Mouse (Mus musculus) stomach, embryonic 16.5 days (tissue): ENCODE data around the gene Rpgrip1l. TPM values are rescaled to one million over a fixed set of nuclear protein-coding genes. Genes with fewer than 3 reads are reported as not detected.

Experiments used
- ATAC-seq: fragments of 200-750 bp; cut with Nextera tagmentation; 2 replicates; pipeline ENCODE4 v1.8.0; 2017; ENCODE audit warnings: moderate number of reproducible peaks, moderate TSS enrichment; ENCODE audit not compliant: insufficient read depth, low FRiP score
- H3K27ac ChIP-seq: fragments of 300-500 bp; sonication (generic); 2 replicates; pipeline ENCODE4 v1.5.1; 2014; ENCODE audit warnings: low read length
- H3K27me3 ChIP-seq: fragments of 300-500 bp; sonication (generic); 2 replicates; pipeline ENCODE4 v1.6.1; 2014; ENCODE audit warnings: low read length, control low read depth, mixed read lengths; ENCODE audit not compliant: control insufficient read depth, insufficient read depth
- H3K36me3 ChIP-seq: fragments of 300-500 bp; sonication (generic); 2 replicates; pipeline ENCODE4 v1.6.1; 2014; ENCODE audit warnings: low read length; ENCODE audit not compliant: control insufficient read depth, insufficient read depth
- H3K4me1 ChIP-seq: fragments of 300-500 bp; sonication (generic); 2 replicates; pipeline ENCODE4 v1.6.1; 2014; ENCODE audit warnings: low read length, control low read depth, mixed read lengths; ENCODE audit not compliant: control insufficient read depth, insufficient read depth
- H3K4me2 ChIP-seq: fragments of 300-500 bp; sonication (generic); 2 replicates; pipeline ENCODE4 v1.6.1; 2014; ENCODE audit warnings: low read depth, low read length, mixed read lengths
- H3K4me3 ChIP-seq: fragments of 300-500 bp; sonication (generic); replicated peaks from 2 replicates; pipeline ENCODE4 v1.5.1; 2014; ENCODE audit warnings: mild to moderate bottlenecking, low read length
- H3K9ac ChIP-seq: fragments of 300-500 bp; sonication (generic); 2 replicates; pipeline ENCODE4 v1.6.1; 2014; ENCODE audit warnings: low read length
- H3K9me3 ChIP-seq: fragments of 300-500 bp; sonication (generic); replicated peaks from 2 replicates; pipeline ENCODE4 v1.6.1; 2016; ENCODE audit warnings: low read length, control low read depth; ENCODE audit not compliant: control insufficient read depth
- WGBS: fragments of 180-500 bp; shearing (Covaris S2); extraction: QIAGEN DNeasy Blood & Tissue Kit; methylation state at CpG from one replicate; pipeline ENCODE4 v1.1.7; 2014; 5-methylcytosine and 5-hydroxymethylcytosine counted together
- polyA plus RNA-seq: library from polyadenylated mRNA; unstranded; fragments of >200 nt; fragmentation: Nextera tagmentation; extraction: Ambion mirVana; gene quantifications from 2 replicates; pipeline ENCODE4 v1.2.1, GENCODE M21; 2015

Gene Rpgrip1l
- polyA plus RNA-seq, 1 experiment from 2014 or later, result 10.8 TPM

DNA sequence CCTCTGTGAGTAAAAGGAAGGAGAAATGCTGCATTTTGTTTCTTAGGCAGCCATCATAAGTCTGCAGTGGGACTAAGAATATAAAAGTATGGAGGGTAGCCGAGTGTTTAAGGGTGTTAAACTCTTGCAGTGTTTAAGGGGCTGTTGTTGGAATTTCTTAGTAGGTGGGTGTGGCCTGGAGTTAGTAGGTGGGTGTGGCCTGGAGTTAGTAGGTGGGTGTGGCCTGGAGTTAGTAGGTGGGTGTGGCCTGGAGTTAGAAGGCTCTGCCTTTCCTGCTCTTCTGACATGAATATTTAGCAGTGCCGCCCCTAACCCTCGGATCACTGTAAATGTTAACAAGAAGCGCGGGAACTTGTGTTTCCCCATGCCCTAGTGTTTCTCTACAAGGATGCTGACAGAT lies 40.0 kb upstream of the Rpgrip1l start:
- WGBS, result 73% methylated on average over 5 of the region's 5 CpGs
- ATAC-seq, result peak; percentile 10; the same call in 1 of the 2 replicates
- no peak overlapping the region for H3K27ac ChIP-seq
- no peaks in the 10 kb centered on the region for H3K36me3 ChIP-seq
- H3K4me2 ChIP-seq, result no peak overlapping the region
- no peak overlapping the region for H3K9ac ChIP-seq
- no peaks in the 10 kb centered on the region for H3K27me3 ChIP-seq
- no peak overlapping the region for H3K4me3 ChIP-seq
- no peaks in the 10 kb centered on the region for H3K9me3 ChIP-seq
- peaks cover 7% of the 10 kb centered on the region; the same call in 1 of the 2 replicates for H3K4me1 ChIP-seq

DNA sequence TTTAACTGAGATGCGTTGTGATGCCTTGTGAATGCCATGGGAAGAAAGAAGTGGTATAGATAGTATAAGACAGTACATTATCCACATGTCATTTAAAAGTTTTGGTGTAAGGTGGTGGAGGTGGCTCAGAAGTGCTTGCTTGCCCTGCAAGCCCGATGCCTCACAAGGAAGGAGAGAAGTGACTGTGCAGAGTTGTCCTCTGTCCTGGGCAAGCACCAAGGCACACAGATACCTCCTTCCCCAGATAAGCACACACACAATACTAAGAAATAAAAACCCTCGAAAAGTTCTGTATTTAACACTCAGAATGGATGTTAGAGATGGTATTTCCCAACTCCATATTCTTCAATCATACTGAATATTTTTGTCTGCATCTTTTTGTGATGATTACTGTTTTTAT lies 39.5 kb upstream of the Rpgrip1l start:
- WGBS, result 89% methylated on average over 3 of the region's 3 CpGs
- Histone ChIP-seq H3K4me3 (no peak overlapping the region), H3K4me2 (no peak overlapping the region), H3K9me3 (no peaks in the 10 kb centered on the region), H3K27ac (no peak overlapping the region), H3K36me3 (no peaks in the 10 kb centered on the region), H3K4me1 (peaks cover 10% of the 10 kb centered on the region; the same call in 1 of the 2 replicates), H3K9ac (no peak overlapping the region), H3K27me3 (no peaks in the 10 kb centered on the region)
- ATAC-seq, result no peak

DNA sequence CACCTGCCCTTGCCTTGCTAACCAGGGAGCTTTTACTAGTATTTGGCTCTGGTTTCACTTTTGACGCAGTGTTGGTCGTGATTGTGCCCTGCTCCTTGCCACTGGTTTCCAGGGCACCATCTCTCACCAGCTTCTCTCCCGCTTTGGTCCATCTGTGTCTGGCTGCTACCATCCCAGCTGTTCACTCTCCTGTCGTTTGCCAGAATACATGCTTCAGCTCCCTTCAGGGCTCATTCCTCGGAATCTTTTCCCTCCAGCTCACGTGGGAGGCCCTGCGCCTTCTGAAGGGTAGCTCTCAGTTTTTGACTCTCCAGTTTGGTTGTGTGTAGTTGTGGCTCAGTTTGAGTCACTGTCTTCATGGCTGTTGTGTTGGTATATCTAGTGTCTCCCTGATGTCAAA lies 37.6 kb upstream of the Rpgrip1l start:
- no peak for ATAC-seq
- Histone ChIP-seq H3K27ac (no peak overlapping the region), H3K9ac (no peak overlapping the region), H3K4me3 (no peak overlapping the region), H3K9me3 (no peaks in the 10 kb centered on the region), H3K36me3 (no peaks in the 10 kb centered on the region), H3K4me2 (no peak overlapping the region), H3K4me1 (peaks cover 11% of the 10 kb centered on the region; the same call in 1 of the 2 replicates), H3K27me3 (no peaks in the 10 kb centered on the region)
- WGBS, result 64% methylated on average over 7 of the region's 7 CpGs

DNA sequence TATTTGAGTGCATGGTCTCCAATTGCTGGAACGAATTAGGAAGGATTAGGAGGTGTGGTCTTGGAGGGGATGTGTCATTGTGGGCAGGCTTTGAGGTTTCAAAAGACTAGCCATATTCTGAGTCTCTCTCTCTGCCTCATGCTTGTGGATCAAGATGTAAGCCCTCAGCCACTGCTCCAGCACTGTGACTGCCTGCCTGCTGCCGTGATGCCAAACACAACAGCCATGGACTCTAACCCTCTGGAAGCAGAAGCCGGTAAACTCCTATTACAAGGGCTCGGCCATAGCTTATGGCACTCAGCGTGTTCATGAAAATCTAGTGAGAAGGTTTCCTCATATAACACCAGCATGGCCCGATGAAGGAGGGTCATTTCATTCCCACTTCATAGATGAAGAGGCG lies 36.8 kb upstream of the Rpgrip1l start:
- H3K27me3 ChIP-seq, result no peaks in the 10 kb centered on the region
- peaks cover 14% of the 10 kb centered on the region; the same call in 1 of the 2 replicates for H3K4me1 ChIP-seq
- ATAC-seq, result no peak
- H3K4me2 ChIP-seq, result no peak overlapping the region
- no peaks in the 10 kb centered on the region for H3K36me3 ChIP-seq
- no peak overlapping the region for H3K4me3 ChIP-seq
- no peaks in the 10 kb centered on the region for H3K9me3 ChIP-seq
- no peak overlapping the region for H3K9ac ChIP-seq
- 90% methylated on average over 7 of the region's 7 CpGs for WGBS
- no peak overlapping the region for H3K27ac ChIP-seq

DNA sequence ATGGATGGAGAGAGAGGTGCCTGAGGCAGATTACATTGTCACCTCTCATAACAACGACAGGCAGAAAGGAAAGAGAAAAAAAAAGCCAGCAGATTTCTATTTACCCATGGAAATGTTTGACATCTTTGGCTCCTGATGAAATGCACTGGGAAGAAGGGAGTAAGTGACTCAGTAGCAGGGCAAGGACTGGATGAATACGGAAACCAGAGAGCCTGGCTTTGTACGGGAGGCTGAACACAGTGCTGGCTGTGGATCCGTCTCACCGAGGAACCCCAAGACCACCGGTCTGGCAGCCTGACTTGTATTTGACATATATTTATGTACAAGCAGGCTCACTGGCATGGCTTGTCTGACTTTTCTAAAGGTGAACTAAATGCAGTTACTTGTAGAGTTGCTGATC lies 34.5 kb upstream of the Rpgrip1l start:
- no peak overlapping the region for H3K9ac ChIP-seq
- ATAC-seq, result no peak
- H3K4me1 ChIP-seq, result peaks cover 15% of the 10 kb centered on the region; the same call in 1 of the 2 replicates
- H3K36me3 ChIP-seq, result no peaks in the 10 kb centered on the region
- no peak overlapping the region for H3K4me3 ChIP-seq
- WGBS, result 51% methylated on average over 6 of the region's 6 CpGs
- no peaks in the 10 kb centered on the region for H3K9me3 ChIP-seq
- H3K27me3 ChIP-seq, result no peaks in the 10 kb centered on the region
- H3K4me2 ChIP-seq, result no peak overlapping the region
- H3K27ac ChIP-seq, result peak overlapping the region; percentile 26; the same call in 1 of the 2 replicates

DNA sequence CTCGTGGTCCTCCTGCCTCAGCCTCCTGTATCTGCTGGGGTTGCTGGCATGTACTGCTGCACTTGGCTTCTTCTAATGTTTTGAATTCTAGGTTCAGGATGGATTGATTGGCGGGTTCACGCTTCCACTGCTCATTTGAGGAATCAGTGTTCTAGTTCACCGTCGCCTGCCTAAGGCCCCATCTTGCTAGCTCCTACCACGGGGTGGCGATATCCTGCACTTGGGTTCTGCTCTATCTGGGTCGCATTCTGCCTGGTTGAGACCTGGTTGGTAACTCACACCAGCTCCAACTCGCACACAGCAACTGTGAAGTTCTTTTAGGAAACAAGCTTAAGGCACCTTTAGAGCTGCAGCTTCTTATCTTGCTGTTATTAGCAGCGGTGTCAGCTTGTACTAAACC lies 34.1 kb upstream of the Rpgrip1l start:
- WGBS, result 75% methylated on average over 10 of the region's 10 CpGs
- H3K9me3 ChIP-seq, result no peaks in the 10 kb centered on the region

DNA sequence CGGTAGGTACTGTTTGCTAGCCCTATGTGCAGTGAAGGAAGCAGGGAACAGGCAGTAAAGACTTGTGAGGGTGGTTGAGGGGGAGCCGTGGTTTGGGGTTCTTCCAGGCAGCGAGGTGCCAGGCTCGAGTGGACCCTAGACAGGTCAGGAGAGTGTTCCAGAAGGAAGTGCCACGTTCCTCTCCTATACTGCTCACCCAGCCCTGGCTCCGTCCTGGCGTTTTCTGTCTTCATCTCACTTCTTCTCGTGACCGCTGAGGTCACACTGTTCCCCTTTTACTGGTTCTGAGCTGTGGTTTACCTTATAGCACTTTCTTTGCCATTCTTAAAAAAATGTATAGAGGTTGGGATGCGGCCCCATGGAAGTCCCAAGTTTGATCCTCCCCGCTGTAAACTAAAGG lies 31.6 kb upstream of the Rpgrip1l start:
- Histone ChIP-seq H3K36me3 (no peaks in the 10 kb centered on the region), H3K27ac (no peak overlapping the region), H3K4me1 (peaks cover 21% of the 10 kb centered on the region), H3K9me3 (no peaks in the 10 kb centered on the region), H3K4me3 (no peak overlapping the region), H3K27me3 (no peaks in the 10 kb centered on the region), H3K4me2 (no peak overlapping the region), H3K9ac (no peak overlapping the region)
- ATAC-seq, result no peak
- WGBS, result 86% methylated on average over 11 of the region's 11 CpGs

More for the DNA sequence above, 34.1 kb upstream of the Rpgrip1l start:
- Histone ChIP-seq H3K4me3 (no peak overlapping the region), H3K27me3 (no peaks in the 10 kb centered on the region), H3K4me1 (peaks cover 15% of the 10 kb centered on the region; the same call in 1 of the 2 replicates), H3K36me3 (no peaks in the 10 kb centered on the region), H3K9ac (no peak overlapping the region), H3K4me2 (no peak overlapping the region), H3K27ac (no peak overlapping the region; the same call in 1 of the 2 replicates)
- ATAC-seq, result no peak

DNA sequence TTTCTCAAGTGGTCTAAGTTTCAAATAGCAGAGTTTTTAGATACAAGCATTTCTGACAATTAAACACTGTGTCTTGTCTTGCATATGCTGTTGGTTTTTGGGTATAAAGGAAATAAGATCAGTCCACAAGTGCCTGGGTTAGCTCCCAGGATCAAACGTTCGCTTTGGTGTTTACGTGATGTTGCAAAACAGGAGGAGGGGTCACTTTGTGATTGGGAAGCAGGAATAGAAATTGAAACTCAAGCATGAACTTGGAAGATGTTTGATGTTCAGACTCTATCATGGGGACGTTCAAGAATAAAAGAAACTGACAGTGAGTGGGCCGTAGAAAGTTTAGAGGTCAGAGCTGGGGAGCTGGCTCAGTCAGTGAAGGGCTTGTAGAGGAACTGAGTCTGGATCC lies 29.7 kb upstream of the Rpgrip1l start:
- H3K4me1 ChIP-seq, result peaks cover 25% of the 10 kb centered on the region
- 77% methylated on average over 5 of the region's 5 CpGs for whole genome bisulfite sequencing
- H3K4me3 ChIP-seq, result no peak overlapping the region
- no peaks in the 10 kb centered on the region for H3K36me3 ChIP-seq
- no peaks in the 10 kb centered on the region for H3K27me3 ChIP-seq
- H3K4me2 ChIP-seq, result no peak overlapping the region
- H3K27ac ChIP-seq, result no peak overlapping the region
- no peaks in the 10 kb centered on the region for H3K9me3 ChIP-seq
- H3K9ac ChIP-seq, result no peak overlapping the region
- no peak for ATAC-seq

DNA sequence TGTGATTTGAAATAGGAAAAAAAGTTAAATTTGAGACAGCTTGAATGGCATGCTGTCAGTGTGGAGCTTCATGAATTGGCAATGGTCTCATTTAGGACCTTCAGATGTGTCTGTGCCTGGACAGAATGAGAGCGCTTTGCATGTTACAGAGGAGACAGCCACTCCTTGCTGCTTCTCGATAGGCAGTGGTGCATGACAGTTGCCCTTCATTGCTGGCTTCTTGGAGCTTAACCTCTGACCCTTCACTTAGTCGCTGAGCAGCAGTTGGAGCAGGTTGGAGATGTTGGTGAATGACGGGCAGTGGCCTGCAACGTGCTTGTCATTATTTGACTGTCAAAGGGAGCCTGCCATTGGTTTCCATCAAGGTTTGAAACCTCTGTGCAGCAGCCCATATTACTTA lies 29.1 kb upstream of the Rpgrip1l start:
- Histone ChIP-seq H3K36me3 (no peaks in the 10 kb centered on the region), H3K9me3 (no peaks in the 10 kb centered on the region), H3K27ac (no peak overlapping the region), H3K4me1 (peaks cover 20% of the 10 kb centered on the region), H3K4me2 (no peak overlapping the region), H3K27me3 (no peaks in the 10 kb centered on the region), H3K9ac (no peak overlapping the region), H3K4me3 (no peak overlapping the region)
- WGBS, result 61% methylated on average over 5 of the region's 5 CpGs
- no peak for ATAC-seq

DNA sequence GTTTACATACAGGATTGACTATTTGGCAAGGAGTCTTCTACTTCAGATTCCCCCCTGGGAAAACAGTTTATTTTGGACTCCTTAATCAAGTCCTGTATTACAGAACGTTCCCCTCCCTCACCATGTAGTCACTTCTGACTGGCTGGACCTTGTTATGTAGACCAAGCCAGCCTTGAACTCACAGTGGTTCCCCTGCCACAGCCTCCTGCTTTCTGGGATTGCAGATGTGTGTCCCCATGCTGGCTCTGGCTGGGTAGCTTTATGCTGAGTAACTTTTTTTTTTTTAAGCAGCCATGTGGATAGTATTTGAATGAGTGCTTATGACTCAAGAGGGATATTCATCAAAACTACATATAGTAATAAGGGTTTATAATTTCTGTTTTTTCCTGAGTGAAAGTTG lies 27.7 kb upstream of the Rpgrip1l start:
- WGBS, result 25% methylated on average over 1 of the region's 1 CpGs
- ATAC-seq, result no peak
- H3K36me3 ChIP-seq, result no peaks in the 10 kb centered on the region

More for the DNA sequence above, 27.7 kb upstream of the Rpgrip1l start:
- H3K9me3 ChIP-seq, result no peaks in the 10 kb centered on the region
- H3K27ac ChIP-seq, result no peak overlapping the region
- H3K4me2 ChIP-seq, result no peak overlapping the region
- no peak overlapping the region for H3K9ac ChIP-seq
- H3K27me3 ChIP-seq, result no peaks in the 10 kb centered on the region
- no peak overlapping the region for H3K4me3 ChIP-seq
- peaks cover 19% of the 10 kb centered on the region for H3K4me1 ChIP-seq
